27 mouse cellular contexts compared by ENCODE assay signal in the genomic region with DNA sequence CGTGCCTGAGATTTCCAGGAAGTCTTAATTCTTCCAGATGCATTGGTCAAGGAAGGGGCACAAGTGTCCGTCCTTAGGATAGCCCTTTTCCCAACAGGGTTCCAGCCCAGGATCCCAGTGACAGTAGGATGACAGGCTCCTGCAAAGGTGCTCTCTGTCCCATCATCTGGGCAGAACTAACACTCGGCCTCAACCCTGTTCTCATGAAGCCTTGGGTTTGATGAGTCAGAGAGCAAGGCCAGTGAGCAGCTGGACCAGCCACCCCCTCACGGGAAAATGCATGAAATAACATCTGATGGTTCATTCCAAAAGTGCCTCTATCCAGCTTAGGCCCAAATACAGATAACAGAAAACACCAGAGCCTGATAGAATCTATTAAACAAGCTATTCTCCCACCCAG.
"Had no signal": no experiment of that assay in that cellular context is flagged by ENCODE, and none has a peak within 500 bp of the region (broad histone marks: within the 10 kb centered on the region; RNA-seq: fewer than 3 reads in every experiment).

No protein-coding gene starts in this region.

- H3K36me3 ChIP-seq: heart, embryonic 10.5 days; heart, embryonic 12.5 days; hindbrain, embryonic 10.5 days; hindbrain, embryonic 12.5 days; intestine, embryonic 15.5 days; limb, embryonic 13.5 days; limb, embryonic 15.5 days; liver, embryonic 12.5 days had no signal

- DNase-seq: gastrocnemius, adult 2 months; gastrocnemius, postnatal 10 days; gastrocnemius, postnatal 25 days; heart, adult 18-20 months; heart, postnatal 10 days; heart, postnatal 4 days; kidney, adult 18-20 months; kidney, adult 8-10 months; kidney, postnatal 10 days; kidney, postnatal 25 days; kidney, postnatal 4 days; left cerebral cortex, postnatal 4 days had no signal

- H3K4me2 ChIP-seq: heart, embryonic 12.5 days; hindbrain, embryonic 12.5 days; hindbrain, embryonic 14.5 days; intestine, embryonic 15.5 days; limb, embryonic 13.5 days; limb, embryonic 15.5 days; liver, embryonic 12.5 days had no signal

- ATAC-seq: hindbrain, embryonic 16.5 days; inflammation-experienced regulatory T-cells, adult 6 months; intestine, embryonic 15.5 days; intestine, postnatal 0 days; liver, embryonic 12.5 days had no signal

- H3K4me1 ChIP-seq: heart, embryonic 10.5 days; heart, embryonic 12.5 days; intestine, embryonic 15.5 days; limb, embryonic 13.5 days; limb, embryonic 15.5 days; liver, embryonic 12.5 days had no signal

- H3K27me3 ChIP-seq: heart, embryonic 12.5 days; hindbrain, embryonic 12.5 days; intestine, embryonic 15.5 days; limb, embryonic 13.5 days; limb, embryonic 15.5 days; liver, embryonic 12.5 days had no signal

- H3K27ac ChIP-seq: gastrocnemius, adult 2 months; heart, embryonic 10.5 days; hindbrain, embryonic 10.5 days; hindbrain, embryonic 12.5 days; hindbrain, embryonic 14.5 days; intestine, embryonic 15.5 days; layer of hippocampus, adult 2 months; left cerebral cortex, adult 2 months; limb, embryonic 13.5 days; limb, embryonic 15.5 days; liver, embryonic 12.5 days; liver, embryonic 14.5 days had no signal

- H3K4me3 ChIP-seq: gastrocnemius, adult 2 months; heart, embryonic 10.5 days; heart, embryonic 12.5 days; hindbrain, embryonic 10.5 days; hindbrain, embryonic 12.5 days; intestine, embryonic 15.5 days; layer of hippocampus, adult 2 months; left cerebral cortex, adult 2 months; limb, embryonic 13.5 days; limb, embryonic 15.5 days; liver, embryonic 12.5 days had no signal

- H3K9ac ChIP-seq: heart, embryonic 12.5 days; hindbrain, embryonic 12.5 days; hindbrain, embryonic 14.5 days; intestine, embryonic 15.5 days; limb, embryonic 13.5 days; limb, embryonic 15.5 days; liver, embryonic 12.5 days; liver, embryonic 14.5 days had no signal

- H3K9me3 ChIP-seq: heart, embryonic 10.5 days; heart, embryonic 12.5 days; hindbrain, embryonic 10.5 days; hindbrain, embryonic 12.5 days; intestine, embryonic 15.5 days; limb, embryonic 13.5 days; limb, embryonic 15.5 days; liver, embryonic 12.5 days had no signal
